Mouse (Mus musculus) bone marrow, adult 2 months (tissue): ENCODE measurements around the gene Bcas3. TPM values are rescaled to one million over a fixed set of nuclear protein-coding genes. Genes with fewer than 3 reads are reported as not detected.

ENCODE experiments used
- H3K27ac ChIP-seq: fragments of 200-500 bp; 2 replicates; pipeline ENCODE4 v1.5.1; 2012; ENCODE audit warnings: low read depth, mild to moderate bottlenecking, control low read depth, inconsistent platforms, low read length; ENCODE audit not compliant: control insufficient read depth, poor library complexity, insufficient read depth
- H3K4me1 ChIP-seq: fragments of 200-500 bp; 2 replicates; pipeline ENCODE4 v1.6.1; 2011; ENCODE audit warnings: low read length; ENCODE audit not compliant: control insufficient read depth, insufficient read depth
- H3K4me3 ChIP-seq: fragments of 200-500 bp; replicated peaks from 2 replicates; pipeline ENCODE3; 2011; ENCODE audit warnings: mild to moderate bottlenecking, low read depth, low read length, control low read depth; ENCODE audit not compliant: control insufficient read depth
- CTCF ChIP-seq: fragments of 200-500 bp; IDR thresholded peaks from 2 replicates; pipeline ENCODE4 v1.5.1; 2011; ENCODE audit warnings: low read length, control low read depth; ENCODE audit not compliant: control insufficient read depth, insufficient read depth
- POLR2A ChIP-seq: fragments of 200-500 bp; IDR thresholded peaks from 2 replicates; pipeline ENCODE4 v1.6.1; 2011; ENCODE audit warnings: low read depth, mild to moderate bottlenecking, control low read depth, low read length, borderline replicate concordance; ENCODE audit not compliant: control insufficient read depth
- WGBS: fragments of 180-500 bp; shearing (Covaris S2); methylation state at CpG from one replicate; pipeline ENCODE4 v1.1.7; 2018; 5-methylcytosine and 5-hydroxymethylcytosine counted together
- polyA plus RNA-seq: library from polyadenylated mRNA; stranded (reverse); fragments of >200 nt; gene quantifications from 2 replicates; pipeline ENCODE4 v1.2.4, GENCODE M21; 2011; ENCODE audit warnings: low replicate concordance; ENCODE audit not compliant: missing spikeins, insufficient read depth, insufficient read length

The Bcas3 gene
- polyA plus RNA-seq, 1 experiment = 19.5 TPM

DNA sequence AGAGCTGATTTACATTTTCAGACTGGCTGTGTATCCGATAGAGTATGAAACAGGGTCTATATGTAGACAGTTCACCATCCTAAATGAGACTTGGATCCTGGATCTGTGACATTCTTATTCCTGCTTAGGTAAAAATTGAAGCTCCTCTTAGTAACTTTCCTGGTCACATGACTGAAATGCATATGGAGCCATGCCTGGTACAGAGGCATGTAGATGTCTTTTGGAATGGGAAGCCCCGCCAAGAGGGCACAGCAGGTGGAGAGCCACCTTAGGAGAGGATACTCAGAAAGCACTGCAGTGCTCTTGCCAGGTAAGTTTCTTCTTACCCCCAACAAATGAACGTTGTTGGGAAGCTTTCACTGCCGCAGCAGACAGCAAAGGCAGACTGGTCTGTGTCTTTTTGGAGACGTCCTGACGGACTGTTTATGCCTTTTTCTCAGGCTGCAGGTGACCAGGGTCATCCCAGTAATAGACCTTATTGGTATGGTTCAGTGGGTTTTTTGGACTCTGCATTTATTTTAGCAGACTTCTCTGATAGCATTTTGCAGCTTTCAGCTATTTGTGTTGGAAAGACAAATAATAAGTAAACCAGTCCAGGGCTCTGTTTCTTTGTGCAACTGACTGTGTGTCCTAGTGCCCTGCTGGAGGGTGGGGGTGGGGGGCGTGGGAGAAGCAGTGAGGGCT, 292.3 kb downstream of the Bcas3 start:
- Histone ChIP-seq H3K4me1 (no peaks in the 10 kb centered on the region), H3K27ac (no peak overlapping the region)

DNA sequence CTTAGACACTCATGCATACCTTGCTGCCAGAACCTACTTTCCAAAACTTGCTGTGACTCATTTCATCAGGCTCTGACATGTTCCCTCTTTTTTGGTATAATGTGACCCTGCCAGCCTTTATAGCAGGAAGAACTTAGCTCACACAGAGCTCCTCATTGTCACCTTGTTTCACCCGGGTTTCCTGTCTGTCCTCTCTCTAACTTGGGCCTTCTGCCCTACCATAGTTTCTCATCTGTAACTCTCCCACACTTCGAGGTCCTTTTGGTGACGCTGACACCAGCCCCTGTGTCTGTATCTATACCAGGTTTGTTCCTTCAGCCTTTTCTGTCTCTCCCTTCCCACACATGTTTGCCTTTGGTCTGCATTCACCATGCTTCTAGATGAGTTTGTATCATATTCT, 295.9 kb downstream of the Bcas3 start:
- WGBS = 67% methylated on average over 3 of the region's 3 CpGs
- Histone ChIP-seq H3K4me3 (no peak overlapping the region), H3K4me1 (no peaks in the 10 kb centered on the region), H3K27ac (no peak overlapping the region)
- TF ChIP-seq CTCF = no peak
- TF ChIP-seq POLR2A = no peak

More for the DNA sequence above, 292.3 kb downstream of the Bcas3 start:
- no peak for TF ChIP-seq CTCF
- no peak for TF ChIP-seq POLR2A
- H3K4me3 ChIP-seq = no peak overlapping the region
- 84% methylated on average over 7 of the region's 7 CpGs for WGBS

DNA sequence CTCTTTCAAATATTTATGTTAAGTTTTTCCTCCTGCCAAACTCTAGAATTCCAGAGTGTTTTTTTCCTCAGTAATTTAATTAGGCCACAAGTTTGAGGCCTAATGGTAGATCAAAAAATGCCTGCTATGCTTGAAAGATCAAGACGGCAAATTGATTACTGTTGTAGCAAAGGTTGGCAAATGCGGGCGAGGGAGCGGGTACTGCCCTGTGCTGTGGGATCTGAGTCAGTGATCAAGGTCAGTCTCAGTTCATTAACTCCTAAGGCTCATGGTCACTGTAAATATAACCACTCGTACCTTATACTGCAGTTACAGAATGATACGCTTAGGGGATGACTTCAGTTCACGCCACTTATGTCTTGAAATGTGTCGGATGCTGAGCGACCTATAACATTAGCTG, 296.4 kb downstream of the Bcas3 start:
- WGBS = 91% methylated on average over 9 of the region's 9 CpGs
- Histone ChIP-seq H3K27ac (no peak overlapping the region), H3K4me3 (no peak overlapping the region), H3K4me1 (no peaks in the 10 kb centered on the region)
- TF ChIP-seq POLR2A (no peak), CTCF (no peak)

DNA sequence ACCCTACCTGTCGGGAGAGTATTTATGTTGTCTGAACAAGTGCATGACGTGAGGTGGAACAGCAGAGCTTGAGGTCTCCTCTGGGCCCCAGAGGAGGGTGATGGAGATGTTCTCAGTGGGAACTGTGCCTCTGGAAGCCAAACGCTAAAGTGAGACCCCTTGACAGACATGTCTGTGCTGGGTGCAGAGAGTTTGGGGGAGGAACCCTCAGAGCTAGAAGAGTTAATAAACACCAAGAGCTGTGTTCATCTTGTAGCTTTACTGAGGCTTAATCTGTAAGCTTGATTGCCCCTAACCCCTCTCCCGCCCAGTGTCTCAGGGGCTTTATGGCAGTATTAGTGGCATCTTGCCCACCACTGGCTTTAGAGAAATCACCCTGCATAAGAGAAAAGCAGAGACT, 304.5 kb downstream of the Bcas3 start:
- 82% methylated on average over 4 of the region's 4 CpGs for WGBS
- no peak overlapping the region for H3K27ac ChIP-seq
- no peaks in the 10 kb centered on the region for H3K4me1 ChIP-seq
- no peak overlapping the region for H3K4me3 ChIP-seq
- TF ChIP-seq CTCF (no peak), POLR2A (no peak)

DNA sequence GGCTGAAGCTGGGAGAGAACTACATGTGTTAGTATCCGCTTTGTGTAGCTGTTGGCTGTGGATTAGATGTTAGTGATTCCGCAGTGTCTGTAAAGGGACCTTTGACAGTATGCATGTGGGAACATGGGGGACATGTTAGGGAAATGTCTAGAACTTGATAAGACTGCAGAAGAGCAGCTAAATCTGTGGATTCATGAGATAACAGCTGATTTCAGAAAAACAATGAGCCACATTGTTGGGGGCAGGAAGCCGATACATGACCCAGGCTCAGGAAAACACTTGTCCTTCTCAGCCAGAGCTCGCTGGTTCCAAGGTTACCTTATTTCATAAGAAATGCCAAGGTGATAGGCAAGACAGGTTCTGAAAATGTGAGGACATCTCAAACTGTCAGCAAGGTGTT, 307.3 kb downstream of the Bcas3 start:
- TF ChIP-seq CTCF (no peak), POLR2A (no peak)
- Histone ChIP-seq H3K4me3 (no peak overlapping the region), H3K27ac (no peak overlapping the region), H3K4me1 (no peaks in the 10 kb centered on the region)
- 76% methylated on average over 4 of the region's 4 CpGs for WGBS

DNA sequence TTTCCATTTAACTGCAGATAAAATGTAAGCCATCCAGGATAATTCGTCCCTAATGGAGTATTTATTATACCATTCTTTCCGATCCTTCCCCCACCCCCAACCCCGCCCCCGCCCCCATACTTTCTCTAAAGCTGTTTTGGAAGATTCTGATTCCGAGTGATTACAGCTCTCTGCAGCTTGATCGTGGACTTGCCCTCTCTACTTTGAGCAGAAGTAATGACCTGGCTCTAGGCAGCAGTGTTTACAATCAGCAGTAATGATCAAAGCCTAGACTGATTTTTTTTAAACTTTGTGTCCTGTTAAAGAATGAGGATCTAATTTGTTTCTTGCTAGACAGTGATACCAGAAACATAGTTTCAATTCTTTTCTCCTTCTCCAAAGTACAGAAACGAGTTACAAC, 314.2 kb downstream of the Bcas3 start:
- Histone ChIP-seq H3K4me1 (no peaks in the 10 kb centered on the region), H3K27ac (no peak overlapping the region), H3K4me3 (no peak overlapping the region)
- 71% methylated on average over 7 of the region's 7 CpGs for WGBS
- TF ChIP-seq POLR2A (no peak), CTCF (no peak)

DNA sequence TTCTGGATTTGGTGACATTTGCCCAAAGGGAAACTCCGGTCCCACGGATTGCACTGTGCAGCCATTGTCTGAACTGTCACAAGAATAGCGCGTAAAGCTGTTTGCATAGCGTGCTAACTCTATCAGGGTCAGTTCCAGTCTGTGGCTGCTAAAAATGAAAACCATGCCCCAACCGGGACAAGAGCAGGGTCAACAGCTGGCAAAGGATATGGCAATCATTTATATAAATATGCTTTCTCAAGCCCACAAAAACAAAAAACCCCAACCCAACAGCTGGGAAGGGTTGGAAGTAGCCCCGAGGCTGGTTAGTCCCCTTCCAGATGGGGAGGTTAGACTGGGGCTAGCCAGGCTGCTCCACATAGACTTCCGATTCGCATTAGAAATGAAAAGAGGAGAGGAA, 314.8 kb downstream of the Bcas3 start:
- WGBS = 84% methylated on average over 9 of the region's 9 CpGs
- Histone ChIP-seq H3K27ac (no peak overlapping the region), H3K4me3 (no peak overlapping the region), H3K4me1 (no peaks in the 10 kb centered on the region)
- TF ChIP-seq CTCF (no peak), POLR2A (no peak)

DNA sequence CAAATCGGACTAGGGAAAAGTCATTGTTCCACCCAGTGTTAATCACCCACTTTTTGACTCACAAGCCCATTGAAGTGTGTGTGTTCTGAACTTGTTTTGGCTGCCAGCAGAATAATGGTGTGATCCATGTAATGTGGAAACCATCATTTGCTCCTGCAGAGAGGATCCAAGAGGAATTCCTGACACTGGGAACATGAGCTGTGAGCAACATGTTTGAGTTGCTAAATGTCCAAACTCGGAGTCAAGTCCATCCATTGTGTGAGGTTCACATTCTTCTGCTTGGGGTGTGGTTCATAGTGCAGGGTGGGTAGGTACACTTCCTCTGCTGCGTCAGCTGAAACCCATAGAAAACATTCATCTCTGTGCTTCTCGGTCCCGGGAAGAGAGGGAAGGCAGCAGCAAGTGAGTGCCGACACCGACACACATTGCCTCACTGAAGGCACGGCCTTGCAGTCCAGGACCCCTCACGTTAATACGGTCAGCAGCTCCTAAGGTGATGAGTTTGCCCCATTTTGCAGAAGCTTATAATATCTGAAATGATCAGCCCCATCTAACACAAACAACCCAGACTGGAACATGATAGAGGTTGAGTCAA, 320.0 kb downstream of the Bcas3 start:
- TF ChIP-seq CTCF (no peak), POLR2A (no peak)
- WGBS = 86% methylated on average over 10 of the region's 10 CpGs

More for the DNA sequence above, 320.0 kb downstream of the Bcas3 start:
- Histone ChIP-seq H3K4me1 (no peaks in the 10 kb centered on the region; the same call in 1 of the 2 replicates), H3K4me3 (no peak overlapping the region), H3K27ac (no peak overlapping the region)
